Mouse (Mus musculus) heart, embryonic 10.5 days (tissue): ENCODE measurements around the gene Tln2. TPM values are rescaled to one million over a fixed set of nuclear protein-coding genes. Genes with fewer than 3 reads are reported as not detected.

Experiments used
- DNase-seq: peaks from one replicate; pipeline ENCODE4 v3.0.0-alpha.2; 2017; ENCODE audit warnings: low spot score
- H3K27ac ChIP-seq: fragments of 300-500 bp; sonication (generic); 2 replicates; pipeline ENCODE4 v1.5.1; 2016; ENCODE audit warnings: mild to moderate bottlenecking
- H3K27me3 ChIP-seq: fragments of 300-500 bp; sonication (generic); 2 replicates; pipeline ENCODE4 v1.6.1; 2016; ENCODE audit warnings: mild to moderate bottlenecking; ENCODE audit not compliant: poor library complexity, insufficient read depth, severe bottlenecking
- H3K36me3 ChIP-seq: fragments of 300-500 bp; sonication (generic); 2 replicates; pipeline ENCODE4 v1.6.1; 2016; ENCODE audit warnings: mild to moderate bottlenecking, moderate library complexity
- H3K4me1 ChIP-seq: fragments of 300-500 bp; sonication (generic); 2 replicates; pipeline ENCODE4 v1.6.1; 2016; ENCODE audit warnings: mild to moderate bottlenecking
- H3K4me3 ChIP-seq: fragments of 300-500 bp; sonication (generic); 2 replicates; pipeline ENCODE4 v1.5.1; 2016; ENCODE audit warnings: mild to moderate bottlenecking, moderate library complexity
- H3K9me3 ChIP-seq: fragments of 300-500 bp; sonication (generic); 2 replicates; pipeline ENCODE4 v1.6.1; 2016; ENCODE audit warnings: mild to moderate bottlenecking, moderate library complexity
- WGBS: fragments of 180-500 bp; shearing (Covaris S2); methylation state at CpG from one replicate; pipeline ENCODE4 v1.1.7; 2016; 5-methylcytosine and 5-hydroxymethylcytosine counted together
- microRNA counts: library from miRNA; unstranded; fragments of <30 nt; microRNA quantifications from one replicate; lab custom pipeline; 2017
- microRNA-seq: library from miRNA; unstranded; fragments of <30 nt; microRNA quantifications from one replicate; pipeline ENCODE4, GENCODE M21; 2017
- polyA plus RNA-seq: library from polyadenylated mRNA; unstranded; fragments of >200 nt; fragmentation: Nextera tagmentation; extraction: Ambion mirVana; gene quantifications from 2 replicates; pipeline ENCODE4 v1.2.1, GENCODE M21; 2016

The Tln2 gene
- polyA plus RNA-seq, 1 experiment from 2014 or later: 34.7 TPM

- DNase-seq: no peak
- WGBS: 67% methylated on average over 3 of the region's 3 CpGs
These were observed 389.5 kb downstream of the Tln2 start for GRCm38 (mm10) chr9:67170047-67170446.

More at GRCm38 (mm10) chr9:67170047-67170446, 389.5 kb downstream of the Tln2 start:
- Histone ChIP-seq H3K27me3 (no peaks in the 10 kb centered on the region), H3K4me3 (no peak overlapping the region), H3K4me1 (peaks cover 27% of the 10 kb centered on the region), H3K36me3 (no peaks in the 10 kb centered on the region), H3K27ac (peak overlapping the region; percentile 82), H3K9me3 (0 out of 2 replicates have a peak, but pooled peaks cover 3% of the 10 kb centered on the region)

MicroRNAs encoded within 50 kb of the gene (microRNA counts, 519-probe panel; counts per million panel counts)
- microRNA mmu-miR-190 (lab: Ali Mortazavi, UCI): 3,149 counts per million, percentile 12 among the panel's probes with 10 or more counts

Small RNA genes lying within 50 kb of the gene (microRNA-seq; reads per million reads assigned to microRNA genes)
- 130 reads per million, percentile 54 among the genes with 10 or more reads in this experiment for gene Mir190a

Other genes starting within 250 kb of the Tln2 start
- 2.3 and 2.8 TPM in 2 replicates for gene C2cd4b, start 199.7 kb upstream of the Tln2 start, polyA plus RNA-seq